Mouse (Mus musculus) ES-CJ7 (cell line): Measurements from ENCODE around the gene Dio1.

ENCODE experiments used
- DNase-seq: peaks from one replicate; pipeline ENCODE4 v3.0.0; 2011; ENCODE audit warnings: low read depth, low spot score

Dio1 gene

DNA sequence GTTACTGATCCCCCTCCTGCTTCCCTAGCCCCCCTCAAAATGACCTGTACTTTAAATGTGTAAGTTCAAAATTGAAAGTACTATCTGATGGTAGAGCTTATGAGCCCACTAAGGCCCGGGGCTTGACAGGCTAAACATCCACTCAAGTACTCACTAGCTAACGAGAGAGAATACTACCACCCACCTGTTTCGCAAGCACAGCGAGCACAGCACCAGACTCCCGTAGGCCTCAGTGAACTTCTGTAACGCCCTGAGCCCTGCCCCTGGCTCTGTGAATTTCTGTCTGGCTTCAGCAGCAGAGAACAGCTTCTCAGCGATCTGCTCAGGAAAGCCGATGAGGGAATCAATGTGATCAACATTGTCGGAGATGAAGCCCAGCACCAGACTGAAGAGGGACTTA, 59.9 kb downstream of the Dio1 start:
- DNase-seq: no peak

DNA sequence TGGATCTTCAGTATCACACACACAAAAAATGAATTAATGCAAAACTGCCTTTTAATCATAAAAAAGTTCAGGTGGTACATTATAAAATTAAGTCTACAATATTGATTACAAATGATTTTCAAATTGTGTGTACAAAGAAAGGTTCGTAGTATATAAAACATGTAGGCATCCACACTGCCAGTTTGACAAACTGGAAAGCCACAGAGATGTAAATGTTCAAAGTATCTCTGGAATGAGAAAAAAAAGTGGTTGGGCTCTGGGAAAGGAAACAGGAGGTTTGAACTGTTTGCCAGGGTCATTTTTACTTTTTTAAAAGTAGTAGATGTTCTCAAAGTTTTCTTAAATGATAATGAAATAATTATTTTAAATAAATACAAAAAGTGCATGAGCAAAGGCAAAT, 60.9 kb downstream of the Dio1 start:
- DNase-seq: no peak

DNA sequence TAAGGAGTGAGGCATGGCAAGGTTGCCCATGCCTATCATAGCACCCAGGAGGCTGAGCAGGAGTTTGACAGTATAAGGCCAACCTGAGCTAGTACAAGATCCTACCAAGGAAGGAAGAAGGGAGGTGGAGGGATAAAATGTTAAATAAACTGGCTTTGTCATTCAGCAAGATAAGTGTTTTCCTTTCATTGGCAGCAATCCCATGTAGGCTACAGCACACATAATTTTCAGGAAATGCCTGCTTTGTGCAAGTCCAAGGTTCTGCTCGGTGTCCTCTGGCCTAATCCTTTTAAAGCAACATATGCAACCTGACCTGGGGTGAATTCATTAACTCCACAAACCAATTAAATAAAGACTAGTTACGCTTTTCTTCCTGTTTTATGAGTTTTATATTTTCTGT, 61.6 kb downstream of the Dio1 start:
- DNase-seq: no peak

DNA sequence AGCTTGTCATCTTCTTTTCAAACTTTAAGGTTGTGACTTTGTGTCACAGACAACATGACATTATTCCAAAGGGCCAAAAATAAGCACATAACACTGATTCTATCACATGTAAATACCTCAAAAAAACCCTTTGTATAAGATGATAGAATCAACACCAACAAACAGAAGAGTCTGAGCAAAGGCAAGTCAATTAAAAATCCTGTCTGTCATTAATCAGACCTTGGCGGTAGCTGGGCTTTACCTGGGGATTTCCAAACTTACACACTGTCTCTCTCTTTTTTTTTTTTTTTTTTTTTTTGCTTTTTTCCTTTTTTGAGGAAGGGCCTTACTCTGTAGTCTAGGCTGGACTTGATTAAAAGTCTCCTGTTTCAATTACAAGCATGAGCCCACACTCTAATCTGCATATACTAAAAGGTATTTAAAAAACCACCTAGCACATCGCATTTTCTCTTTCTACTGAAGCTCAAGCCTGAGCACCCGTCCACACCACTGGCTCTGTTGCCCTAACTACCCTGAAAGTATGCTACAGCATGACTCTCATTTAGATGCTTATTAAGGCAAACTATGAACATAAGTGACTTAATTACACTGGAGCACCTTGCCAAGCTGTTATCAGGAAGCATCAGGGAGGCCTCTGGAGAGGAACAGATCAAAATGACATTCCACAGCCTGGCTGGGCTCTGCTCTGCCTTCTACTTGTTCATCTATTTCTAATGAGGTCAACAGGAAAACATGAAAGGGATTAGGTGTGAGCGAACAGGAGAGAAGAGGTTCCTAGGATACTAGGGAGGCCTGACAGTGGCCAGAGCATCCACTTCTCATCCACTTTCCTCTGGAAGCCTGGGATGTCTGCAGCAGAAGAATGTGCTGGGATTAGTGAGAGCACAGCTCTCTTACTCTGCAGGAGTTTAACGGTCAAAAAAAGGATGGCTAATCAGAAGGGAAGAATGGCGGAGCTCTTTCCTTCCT, 63.3 kb downstream of the Dio1 start:
- DNase-seq: no peak
